Mouse (Mus musculus): ENCODE data around the gene Ndufs2.

Ndufs2 gene

DNA sequence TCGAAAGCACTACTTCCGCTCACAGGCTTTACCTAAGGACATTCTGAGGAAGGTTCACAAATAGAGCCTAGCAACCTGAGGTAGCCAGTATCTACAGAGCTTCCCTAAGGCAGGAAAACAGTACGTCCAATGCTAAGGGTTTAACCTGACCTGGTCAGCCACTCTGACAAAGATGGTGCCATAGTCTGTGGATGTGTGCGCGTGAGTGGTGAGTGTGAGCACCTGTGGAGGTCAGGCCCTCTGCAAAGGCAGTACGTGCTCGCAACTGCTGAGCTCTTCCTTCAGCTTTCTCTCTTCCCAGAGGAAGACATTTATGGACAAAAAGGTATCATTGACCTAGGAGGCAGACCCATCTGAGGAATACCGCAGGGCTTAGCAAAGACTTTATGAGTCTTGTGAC lies 27.2 kb upstream of the Ndufs2 start:
- peak; percentile 3 for DNase-seq

DNA sequence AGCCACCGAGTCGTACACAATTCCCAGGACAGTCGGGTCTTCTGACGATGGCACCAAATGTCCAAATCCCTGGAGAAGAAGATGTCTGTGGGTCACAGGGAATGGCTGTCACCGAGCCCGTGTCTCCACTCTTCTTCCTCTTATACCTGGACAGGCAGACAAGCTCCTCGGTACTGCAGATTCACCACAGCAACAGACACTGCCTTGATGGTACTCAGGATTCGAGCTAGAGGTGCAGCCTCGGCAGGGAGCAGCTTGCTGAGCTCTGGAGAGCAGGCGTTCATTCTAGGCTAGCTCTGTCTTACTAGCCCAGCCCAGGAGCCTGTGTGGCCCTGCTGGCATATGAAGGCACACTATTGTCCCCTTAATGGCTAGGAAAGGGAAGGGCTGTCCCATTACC lies 26.5 kb upstream of the Ndufs2 start:
- peak; percentile 5 for DNase-seq

DNA sequence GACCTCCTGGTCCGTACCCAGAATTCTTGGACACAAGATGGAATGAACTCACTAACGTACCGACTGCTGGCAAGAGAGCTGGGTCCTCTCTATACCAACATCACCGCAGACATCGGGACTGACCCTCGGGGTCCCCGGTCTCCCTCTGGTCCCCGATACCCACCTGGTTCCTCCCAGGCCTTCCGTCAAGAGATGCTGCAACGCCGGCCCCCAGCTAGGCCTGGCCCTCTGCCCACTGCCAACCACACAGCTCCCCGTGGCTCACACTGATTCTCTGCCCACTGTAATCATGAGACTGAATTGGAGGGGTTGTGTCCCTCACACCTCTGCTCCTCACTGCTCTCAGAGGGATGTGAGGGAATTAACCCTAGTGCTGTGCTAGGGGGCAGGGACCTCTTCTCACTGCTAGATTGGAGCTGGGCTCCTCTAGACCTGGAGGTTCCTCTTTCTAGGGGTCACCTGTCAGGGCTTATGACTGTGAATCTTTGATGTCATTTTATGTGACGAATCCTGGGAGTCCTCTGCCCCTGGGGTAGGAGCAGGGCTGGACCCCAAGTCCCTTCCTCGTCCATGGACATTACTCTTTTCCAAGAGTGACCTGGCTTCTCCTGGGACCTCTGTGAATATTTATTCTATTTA lies 25.0 kb upstream of the Ndufs2 start:
- no peak for DNase-seq

DNA sequence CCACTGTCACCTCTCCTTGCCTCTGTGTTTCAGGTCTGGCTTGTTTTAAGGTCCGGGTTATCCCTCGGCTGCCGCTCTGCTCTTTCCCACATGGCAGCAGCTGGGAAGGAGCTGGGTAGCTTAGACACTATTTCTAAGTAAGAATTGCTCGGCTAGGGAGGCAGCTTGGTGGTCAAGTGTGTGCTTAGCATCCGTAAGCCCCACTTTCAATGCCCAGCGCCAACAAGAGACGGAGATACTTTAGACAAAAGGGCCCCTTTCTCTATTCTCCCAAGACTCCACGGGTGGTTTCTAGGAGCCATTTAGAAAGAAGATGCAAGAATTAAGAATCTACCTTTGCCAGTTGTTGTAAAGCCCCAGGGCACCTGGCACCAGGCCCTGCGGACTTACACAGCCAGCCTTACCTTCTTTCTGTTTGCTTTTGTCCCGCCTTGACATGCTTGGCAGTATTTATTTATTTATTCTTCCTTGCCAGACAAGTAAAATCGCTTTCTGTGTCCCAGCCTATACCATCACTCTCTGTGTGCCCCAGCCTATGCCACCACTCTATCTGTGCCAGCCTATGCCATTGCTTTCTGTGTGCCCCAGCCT lies 24.1 kb upstream of the Ndufs2 start:
- no peak for DNase-seq

DNA sequence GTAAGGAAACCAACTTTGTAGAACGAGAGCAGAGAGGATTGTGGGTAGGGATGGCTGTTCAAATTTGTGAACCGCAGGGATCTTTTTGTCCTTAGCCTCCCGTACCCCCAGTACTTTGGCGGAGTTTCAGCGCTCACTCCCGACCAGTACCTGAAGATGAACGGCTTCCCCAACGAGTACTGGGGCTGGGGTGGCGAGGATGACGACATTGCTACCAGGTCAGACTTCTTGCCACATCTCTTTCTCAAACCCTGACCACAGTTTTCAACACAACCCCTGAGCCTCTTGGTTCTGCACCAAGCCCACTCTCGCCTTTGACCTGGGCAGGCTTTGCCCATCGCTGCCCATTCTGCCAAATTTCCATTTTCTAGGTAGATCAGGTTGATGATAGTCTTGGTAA lies 23.0 kb upstream of the Ndufs2 start:
- DNase-seq = no peak

DNA sequence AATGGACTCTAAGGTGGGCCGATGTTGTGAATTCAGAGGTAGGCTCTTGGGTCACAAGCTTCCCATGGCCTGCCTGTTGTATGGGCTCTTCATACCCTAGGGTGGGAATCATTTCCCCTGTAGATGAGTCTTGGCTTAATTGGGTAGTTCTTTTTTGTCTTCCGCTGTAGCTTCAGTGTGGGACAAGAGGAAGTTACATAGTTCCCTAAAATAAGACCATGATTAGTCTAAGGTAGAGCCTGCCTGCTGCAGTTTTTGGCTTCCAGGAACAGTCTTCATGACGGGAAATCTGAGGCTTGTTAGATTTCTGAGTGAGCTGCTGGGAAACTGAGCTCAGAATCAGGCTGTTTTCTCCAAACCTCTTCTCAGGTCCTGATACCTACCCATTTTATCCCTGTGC lies 20.9 kb upstream of the Ndufs2 start:
- no peak for DNase-seq

DNA sequence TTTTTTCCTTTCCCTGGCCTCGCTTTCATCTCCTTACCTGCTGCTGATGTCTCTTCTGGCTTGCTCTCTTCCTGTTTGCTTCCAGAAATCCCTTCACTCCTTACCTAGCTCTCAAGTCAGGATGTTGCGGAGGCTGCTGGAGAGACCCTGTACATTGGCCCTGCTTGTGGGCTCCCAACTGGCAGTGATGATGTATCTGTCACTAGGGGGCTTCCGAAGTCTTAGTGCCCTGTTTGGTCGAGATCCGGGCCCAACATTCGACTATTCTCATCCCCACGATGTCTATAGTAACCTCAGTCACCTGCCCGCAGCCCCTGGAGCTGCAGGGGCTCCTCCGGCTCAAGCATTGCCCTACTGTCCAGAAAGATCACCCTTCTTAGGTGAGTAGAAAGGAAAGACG lies 20.4 kb upstream of the Ndufs2 start:
- no peak for DNase-seq

DNA sequence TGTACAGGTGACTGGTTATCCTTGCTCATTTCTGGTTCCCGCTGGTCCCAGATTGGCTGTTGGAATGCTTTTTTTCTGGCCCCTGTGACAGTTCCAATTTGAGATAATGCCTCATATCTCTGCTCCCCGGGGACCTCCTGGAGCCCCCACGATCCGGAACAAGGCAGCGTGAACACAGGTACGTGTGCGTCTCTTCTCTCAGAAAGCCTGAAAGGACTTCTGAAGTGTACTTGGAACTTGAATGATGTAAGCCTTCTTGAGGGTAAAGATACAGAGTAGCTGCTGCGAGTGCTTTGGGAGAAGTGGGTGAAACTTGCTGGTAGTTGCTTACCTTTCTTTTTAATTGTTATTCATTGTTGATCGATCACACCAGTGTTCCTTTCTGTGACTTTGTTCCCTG lies 20.0 kb upstream of the Ndufs2 start:
- DNase-seq = no peak

DNA sequence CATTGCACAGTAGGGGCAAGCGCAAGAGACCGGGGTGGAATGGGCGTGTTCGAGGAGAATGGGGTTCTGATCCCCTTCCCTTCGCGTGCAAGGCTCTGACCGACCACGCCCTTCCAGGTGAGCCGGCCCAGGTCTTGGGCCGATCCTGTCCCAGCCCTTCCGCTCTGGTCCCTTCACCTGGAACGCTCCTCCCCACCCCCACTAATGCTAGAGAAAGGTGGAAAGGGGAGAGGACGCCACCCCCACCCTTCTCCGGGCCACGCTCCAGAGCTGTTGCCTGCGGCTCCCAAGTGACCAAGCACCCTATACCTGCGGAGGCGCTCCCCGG lies 19.3 kb upstream of the Ndufs2 start:
- peak; percentile 82 for DNase-seq

DNA sequence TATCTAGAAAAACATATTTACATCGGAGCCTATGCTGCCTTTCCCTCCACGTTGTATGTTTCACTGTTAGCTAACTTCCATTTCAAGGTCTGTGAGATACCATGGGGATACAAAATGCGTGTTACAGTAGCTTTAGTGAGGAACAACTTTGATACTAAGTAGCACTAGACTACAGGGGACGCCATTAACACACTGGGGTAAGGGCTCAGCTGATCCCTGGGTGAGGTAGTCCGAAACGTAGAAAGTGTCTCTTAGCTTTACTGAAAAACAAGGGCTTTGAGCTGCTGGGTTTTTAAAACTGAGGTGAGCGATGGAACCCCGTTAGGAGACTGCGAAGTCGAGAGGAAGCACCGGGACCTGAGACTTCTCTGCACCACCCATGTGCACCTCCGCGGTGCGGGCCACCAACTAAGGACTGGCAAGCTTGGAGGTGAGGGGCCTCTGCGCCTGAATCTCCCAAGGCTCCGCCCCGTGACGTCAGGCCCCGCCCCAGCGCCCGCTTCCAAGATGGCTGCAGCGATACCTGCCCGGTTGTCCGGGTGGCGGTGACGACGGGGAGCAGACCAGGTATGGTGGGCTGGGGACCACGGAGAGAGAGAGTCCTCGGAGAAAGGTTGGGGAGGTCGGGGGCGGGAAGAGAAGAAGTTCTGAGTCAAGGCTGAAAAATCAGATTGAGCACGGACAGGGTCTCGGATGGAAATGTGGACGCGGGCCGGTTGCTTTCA lies 18.8 kb upstream of the Ndufs2 start, which contains the start of gene B4galt3:
Gene B4galt3 (plus strand): TSS at position 481 of the 725 bp plus-strand sequence.
- peak; percentile 99 for DNase-seq

DNA sequence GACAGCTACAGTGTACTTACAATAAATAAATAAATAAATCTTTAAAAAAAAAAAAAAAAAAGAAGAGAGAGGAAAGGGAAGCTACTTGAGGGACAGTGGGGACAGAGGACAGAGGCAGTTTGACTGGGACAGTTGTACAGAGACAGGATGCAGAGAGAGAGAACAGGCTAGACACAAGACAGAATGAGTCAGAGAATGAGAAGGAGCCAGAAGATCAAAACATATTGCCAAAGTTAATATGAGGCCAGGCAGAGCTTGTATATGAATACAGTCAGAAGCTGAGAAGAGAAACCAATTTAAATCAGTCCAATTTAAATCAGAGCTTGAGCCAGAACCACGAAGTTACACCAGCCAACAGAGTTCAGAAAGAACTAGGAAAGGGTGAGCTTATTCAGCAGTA lies 17.2 kb upstream of the Ndufs2 start:
- no peak for DNase-seq

DNA sequence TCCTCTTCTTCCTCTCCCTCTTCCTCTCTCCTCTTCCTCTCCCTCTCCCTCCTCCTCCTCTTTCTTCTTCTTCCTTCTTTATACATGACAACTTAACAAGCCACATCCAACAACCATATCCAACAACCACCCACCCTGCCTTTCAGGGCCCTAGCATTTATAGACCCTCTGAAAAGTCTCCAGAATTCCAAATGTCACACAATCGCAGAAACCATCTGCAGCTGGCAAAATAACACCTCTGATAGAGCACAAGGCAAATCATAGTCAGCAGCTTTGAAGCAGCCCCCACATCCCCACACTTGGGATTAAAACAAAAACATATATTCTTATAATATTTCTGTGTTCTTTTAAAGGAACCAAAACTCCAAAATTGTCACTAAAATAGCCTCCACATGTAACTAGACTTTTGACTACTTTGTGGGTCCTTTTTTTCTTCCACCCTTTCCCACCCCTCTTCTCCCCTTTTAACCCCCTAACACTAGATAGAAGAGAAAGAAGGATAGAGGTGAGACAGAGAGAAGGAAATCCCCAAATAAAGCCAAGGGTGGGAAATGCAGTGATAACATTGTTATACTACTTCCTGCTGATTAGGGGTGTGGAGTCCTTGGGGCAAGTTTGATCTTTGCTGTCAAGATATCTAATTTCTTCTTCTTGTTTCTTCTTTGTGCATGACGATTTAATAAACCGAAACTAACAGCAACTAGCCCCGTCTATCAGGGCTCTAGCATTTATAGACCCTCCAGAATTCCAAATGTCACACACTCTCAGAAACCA lies 15.0 kb upstream of the Ndufs2 start:
- no peak for DNase-seq

DNA sequence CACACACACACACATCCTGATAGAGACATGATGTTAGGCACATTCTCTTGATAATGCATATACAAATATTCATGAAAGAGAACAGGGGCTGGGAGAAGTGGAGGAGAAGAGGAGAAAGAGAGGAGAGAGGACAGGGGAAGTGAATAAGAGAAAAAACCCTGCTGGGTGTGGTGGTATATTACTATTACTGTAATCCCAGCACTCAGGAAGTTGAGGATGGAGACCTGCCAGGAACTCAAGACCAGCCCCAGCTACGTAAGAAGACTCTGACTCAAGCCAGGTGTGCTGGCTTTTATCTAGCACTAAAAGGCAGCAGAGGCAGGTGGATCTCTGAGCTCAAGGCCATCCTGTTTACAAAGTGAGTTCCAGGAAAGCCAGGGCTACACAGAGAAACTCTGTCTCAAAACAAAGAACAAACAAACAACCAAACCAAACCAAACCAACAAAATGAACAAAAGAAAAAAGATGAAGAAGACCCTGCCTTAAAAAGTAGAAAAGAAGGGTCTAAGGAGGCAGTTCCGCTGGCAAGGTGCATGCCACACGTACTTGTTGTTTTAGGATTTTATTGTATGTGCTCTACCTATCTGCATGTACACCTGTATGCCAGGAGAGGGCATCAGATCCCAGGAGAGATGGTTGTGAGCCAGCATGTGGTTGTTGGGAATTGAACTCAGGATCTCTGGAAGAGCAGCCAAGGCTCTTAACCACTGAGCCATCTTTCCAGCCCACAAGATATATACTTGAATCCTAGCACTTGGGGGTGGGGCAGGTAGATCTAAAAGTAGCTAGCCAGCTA lies 12.7 kb upstream of the Ndufs2 start:
- DNase-seq = peak; percentile 52

DNA sequence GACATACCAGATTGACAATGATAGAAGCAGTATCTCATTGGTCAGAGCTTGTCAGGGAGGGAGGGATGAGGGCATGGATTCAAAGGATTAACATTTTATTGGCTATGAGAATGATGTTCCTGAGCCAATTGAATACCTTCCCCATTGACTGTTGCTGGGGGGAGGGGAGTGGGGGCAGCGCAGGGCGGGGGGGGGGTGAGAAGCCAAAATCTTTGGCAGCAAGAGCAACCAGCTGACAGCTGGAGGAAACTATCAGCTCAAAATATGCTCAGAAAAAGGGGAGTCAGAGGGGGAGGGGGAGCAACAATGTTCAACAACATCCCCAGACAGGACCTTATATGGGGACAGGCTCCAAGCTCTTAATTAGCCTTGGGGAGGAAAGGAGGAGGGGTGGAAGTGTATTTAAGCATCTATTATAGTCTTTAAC lies 12.0 kb upstream of the Ndufs2 start:
- DNase-seq = peak; percentile 83

DNA sequence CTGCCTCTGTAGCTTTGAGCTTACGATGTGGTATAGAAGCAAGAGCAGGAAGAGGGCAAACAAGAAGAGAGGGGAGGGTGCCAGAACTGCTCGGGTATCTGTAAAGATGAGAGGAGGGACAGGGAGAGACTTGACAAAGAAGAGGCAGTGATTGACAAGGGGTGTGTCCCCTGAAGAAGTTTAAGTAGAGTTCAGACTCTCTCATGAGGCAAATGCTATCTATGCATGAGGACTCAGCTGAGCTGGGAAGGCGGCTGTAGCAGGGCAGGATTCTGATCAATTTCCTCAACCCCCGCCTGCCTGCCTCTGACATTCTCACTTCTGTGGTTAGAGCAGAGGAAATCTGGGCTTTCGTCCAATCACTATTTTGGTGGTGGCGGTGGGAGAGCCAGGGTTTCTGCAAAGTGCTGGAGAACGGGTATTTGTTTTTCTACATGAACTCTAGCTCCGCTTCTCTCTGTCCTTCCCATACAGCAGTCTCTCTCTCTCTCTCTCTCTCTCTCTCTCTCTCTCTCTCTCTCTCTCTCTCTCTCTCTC lies 11.5 kb upstream of the Ndufs2 start:
- peak; percentile 86 for DNase-seq

DNA sequence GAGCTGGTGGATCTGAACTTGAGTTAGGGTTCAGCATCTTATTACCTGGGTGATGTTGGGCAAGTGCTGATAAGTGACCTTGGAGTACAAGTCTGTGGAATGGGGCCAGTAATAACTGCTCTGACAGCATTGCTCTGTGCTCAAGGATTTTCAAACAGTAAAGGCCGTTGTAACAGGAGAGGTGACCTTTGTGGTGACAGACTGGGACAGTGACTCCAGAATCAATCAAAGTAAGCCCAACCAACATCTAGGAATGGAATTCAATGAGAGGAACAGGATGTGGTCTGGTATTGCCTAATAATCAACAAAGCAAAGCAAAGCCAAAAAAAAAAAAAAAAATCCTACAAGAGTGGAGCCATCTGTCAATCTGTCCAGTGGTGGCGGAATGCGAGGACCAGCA lies 9.1 kb upstream of the Ndufs2 start:
- DNase-seq = no peak

DNA sequence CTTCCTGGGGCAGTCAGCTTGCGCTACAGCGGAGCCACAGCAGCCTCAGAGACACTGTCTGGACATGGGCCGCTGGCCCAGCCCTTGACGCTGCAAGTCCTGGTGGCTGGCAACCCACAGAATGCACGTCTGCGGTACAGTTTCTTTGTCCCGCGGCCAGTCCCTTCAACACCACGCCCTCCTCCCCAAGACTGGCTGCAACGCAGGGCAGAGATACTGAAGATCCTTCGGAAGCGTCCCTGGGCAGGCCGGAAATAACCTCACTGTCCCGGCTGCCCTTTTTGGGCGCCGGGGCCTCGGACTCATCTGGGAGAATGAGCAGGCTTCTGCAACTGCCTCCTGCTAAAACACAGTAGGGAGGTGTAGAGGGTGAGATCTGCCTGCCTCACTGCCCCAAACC lies 7.7 kb upstream of the Ndufs2 start:
- no peak for DNase-seq

DNA sequence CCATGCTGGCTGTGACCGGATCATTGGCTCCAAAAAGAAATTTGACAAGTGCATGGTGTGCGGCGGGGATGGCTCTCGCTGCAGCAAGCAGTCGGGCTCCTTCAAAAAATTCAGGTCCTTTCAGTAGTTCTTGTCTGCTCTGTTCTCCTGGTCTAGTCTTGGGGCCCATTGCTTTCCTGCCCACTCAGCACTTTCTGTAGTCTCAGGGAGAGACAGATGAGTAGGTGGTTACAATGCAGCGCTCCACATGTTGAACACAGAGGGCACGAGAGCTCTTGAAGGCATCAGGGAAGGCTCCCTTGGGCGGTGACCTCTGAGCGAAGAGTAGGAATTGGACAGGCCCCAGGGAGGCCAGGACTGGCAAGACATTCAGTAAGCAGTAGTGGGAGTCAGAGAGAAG lies 6.6 kb upstream of the Ndufs2 start:
- DNase-seq = no peak

DNA sequence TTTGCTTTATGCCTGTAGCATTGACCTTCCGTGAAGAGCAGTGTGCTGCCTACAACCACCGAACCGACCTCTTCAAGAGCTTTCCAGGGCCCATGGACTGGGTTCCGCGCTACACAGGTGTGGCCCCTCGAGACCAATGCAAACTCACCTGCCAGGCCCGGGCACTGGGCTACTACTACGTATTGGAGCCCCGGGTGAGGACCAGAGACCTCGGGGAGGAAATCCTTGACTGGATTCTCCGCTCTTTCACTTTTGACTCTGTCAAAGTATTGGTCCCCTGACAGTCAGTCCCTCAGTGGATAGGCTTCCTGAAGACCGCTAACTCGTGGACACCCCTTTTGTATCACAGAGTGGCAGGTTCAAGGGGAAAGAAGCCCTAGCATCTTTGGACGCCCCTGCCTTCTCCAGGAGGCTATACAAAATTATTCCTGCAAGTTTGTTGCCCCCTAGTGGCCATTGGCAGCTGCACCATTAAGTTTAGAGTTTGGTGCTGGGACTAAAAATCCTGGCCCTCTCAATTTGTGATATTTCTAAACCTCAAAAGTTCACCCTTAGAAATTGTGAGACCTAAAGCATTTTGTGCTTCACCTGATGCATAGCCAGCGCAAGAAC lies 5.9 kb upstream of the Ndufs2 start:
- DNase-seq = peak; percentile 81

DNA sequence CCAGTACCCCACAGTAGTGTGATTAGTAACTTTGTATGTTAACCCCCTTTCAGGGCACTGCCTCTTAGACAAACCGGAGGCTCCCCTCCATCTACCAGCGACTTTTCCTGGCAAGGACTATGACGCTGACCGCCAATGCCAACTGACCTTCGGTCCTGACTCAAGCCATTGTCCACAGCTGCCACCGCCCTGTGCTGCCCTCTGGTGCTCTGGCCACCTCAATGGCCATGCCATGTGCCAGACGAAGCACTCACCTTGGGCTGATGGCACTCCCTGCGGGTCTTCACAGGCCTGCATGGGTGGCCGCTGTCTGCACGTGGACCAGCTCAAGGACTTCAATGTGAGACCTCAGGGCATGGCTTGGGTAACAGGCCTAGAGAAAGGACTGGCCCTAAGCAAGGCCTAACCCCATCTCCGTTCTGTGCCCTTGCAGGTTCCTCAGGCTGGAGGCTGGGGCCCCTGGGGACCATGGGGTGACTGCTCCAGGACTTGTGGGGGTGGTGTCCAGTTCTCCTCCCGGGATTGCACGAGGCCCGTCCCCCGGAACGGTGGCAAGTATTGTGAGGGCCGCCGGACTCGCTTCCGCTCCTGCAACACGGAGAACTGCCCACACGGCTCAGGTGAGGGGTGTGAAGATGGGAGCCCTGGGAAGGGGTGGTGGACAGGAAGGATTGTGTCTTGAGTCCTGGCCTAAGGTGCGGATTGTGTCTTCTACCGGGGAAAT lies 5.1 kb upstream of the Ndufs2 start:
- DNase-seq = peak; percentile 58

DNA sequence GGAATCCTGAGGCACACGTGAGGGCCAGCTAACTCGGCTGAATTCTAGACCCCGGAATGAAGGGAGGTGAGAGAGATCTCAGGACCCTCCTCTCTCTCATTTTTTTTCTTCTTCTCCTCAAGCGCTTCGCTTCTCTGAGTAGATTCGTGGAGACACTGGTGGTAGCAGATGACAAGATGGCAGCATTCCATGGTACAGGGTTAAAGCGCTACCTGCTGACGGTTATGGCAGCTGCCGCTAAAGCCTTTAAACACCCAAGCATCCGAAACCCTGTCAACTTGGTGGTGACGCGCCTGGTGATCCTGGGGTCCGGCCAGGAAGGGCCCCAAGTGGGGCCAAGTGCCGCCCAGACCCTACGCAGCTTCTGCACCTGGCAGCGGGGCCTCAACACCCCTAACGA lies 1.2 kb upstream of the Ndufs2 start:
- DNase-seq = no peak
